ENCODE assay signal across 31 mouse cellular contexts in genomic region chr11:76650862-76651560, GRCm38 (mm10). TPM values are rescaled to one million over a fixed set of nuclear protein-coding genes. Genes with fewer than 3 reads are reported as not detected.
DNase-seq lines count a peak whose midpoint lies in the region; ATAC-seq and TF ChIP-seq lines count a peak whose summit lies in the region.
"Had no signal": no experiment of that assay in that cellular context is flagged by ENCODE, and none has a peak within 500 bp of the region (broad histone marks: within the 10 kb centered on the region; RNA-seq: fewer than 3 reads in every experiment).

No protein-coding gene starts in this region.

- no peak overlapping the region for H3K4me2 ChIP-seq in hindbrain, postnatal 0 days (ENCODE audit: low read depth, low read length)
- no peak overlapping the region for H3K4me2 ChIP-seq in hindbrain, embryonic 11.5 days (replicated peaks; ENCODE audit: low read depth, low read length)
- H3K4me2 ChIP-seq in midbrain, postnatal 0 days (ENCODE audit: low read depth, low read length, poor library complexity, severe bottlenecking), result no peak overlapping the region
- no peak overlapping the region for H3K4me2 ChIP-seq in midbrain, embryonic 11.5 days
- H3K4me2 ChIP-seq: embryonic facial prominence, embryonic 12.5 days; forebrain, embryonic 15.5 days; hindbrain, embryonic 12.5 days; limb, embryonic 13.5 days; liver, embryonic 11.5 days; midbrain, embryonic 12.5 days had no signal

- no peak for TF ChIP-seq POLR2A in MEL (IDR thresholded peaks at IDR 0.05; ENCODE audit: control insufficient read depth in 1 of 2, insufficient read depth in 1 of 2, low read depth in 1 of 2, low read length in 2 of 2, poor library complexity in 1 of 2)
- no peak for TF ChIP-seq POLR2A in brain, embryonic 14.5 days (IDR thresholded peaks at IDR 0.05; ENCODE audit: borderline replicate concordance, extremely low read depth, insufficient read depth, insufficient read length, poor library complexity, severe bottlenecking)

- DNase-seq in hindbrain, postnatal 0 days (ENCODE audit: low spot score), result peak; percentile 32
- no peak for DNase-seq in hindbrain, embryonic 11.5 days (ENCODE audit: low spot score)
- DNase-seq in midbrain, postnatal 0 days (ENCODE audit: low spot score), result peak; percentile 45
- no peak for DNase-seq in midbrain, embryonic 11.5 days (ENCODE audit: low spot score, missing footprints)
- DNase-seq in MEL (ENCODE audit: low read depth, low spot score), result no peak
- peak; percentile 36 for DNase-seq in brain, embryonic 14.5 days (ENCODE audit: low read depth)
- DNase-seq in heart, adult 11 months, result no peak
- no peak for DNase-seq in retina, postnatal 1 day
- DNase-seq: adrenal gland, postnatal 14 days; cerebellum, adult 8-10 months; cerebellum, postnatal 36 days; gastrocnemius, postnatal 10 days; heart, postnatal 14 days; kidney, adult 9 months; kidney, postnatal 10 days; lung, postnatal 36 days; thymus, postnatal 4 days had no signal

- WGBS in hindbrain, postnatal 0 days, result 47% methylated on average over 14 of the region's 14 CpGs
- 60% methylated on average over 10 of the region's 14 CpGs for WGBS in hindbrain, embryonic 11.5 days
- 62% methylated on average over 10 of the region's 14 CpGs for WGBS in midbrain, postnatal 0 days
- WGBS in midbrain, embryonic 11.5 days, result 69% methylated on average over 11 of the region's 14 CpGs

- TF ChIP-seq EP300 in MEL (IDR thresholded peaks at IDR 0.05; ENCODE audit: low read depth in 1 of 2, low read length in 2 of 2), result no peak

- no peaks in the 10 kb centered on the region for H3K79me2 ChIP-seq in MEL (ENCODE audit: control insufficient read depth, insufficient read depth, low read length, poor library complexity)

- no peak overlapping the region for H3K9ac ChIP-seq in hindbrain, postnatal 0 days (replicated peaks; ENCODE audit: low read length)
- no peak overlapping the region for H3K9ac ChIP-seq in hindbrain, embryonic 11.5 days (ENCODE audit: low read depth, low read length)
- no peak overlapping the region for H3K9ac ChIP-seq in midbrain, postnatal 0 days (replicated peaks; ENCODE audit: low read length, poor library complexity, severe bottlenecking)
- no peak overlapping the region for H3K9ac ChIP-seq in midbrain, embryonic 11.5 days (ENCODE audit: low read length)
- no peak overlapping the region for H3K9ac ChIP-seq in MEL (ENCODE audit: control insufficient read depth, low read depth, low read length, poor library complexity, severe bottlenecking)
- H3K9ac ChIP-seq: embryonic facial prominence, embryonic 12.5 days; forebrain, embryonic 15.5 days; hindbrain, embryonic 12.5 days; limb, embryonic 13.5 days; midbrain, embryonic 12.5 days had no signal

- TF ChIP-seq CTCF in hindbrain, postnatal 0 days (IDR thresholded peaks at IDR 0.05; ENCODE audit: low read depth), result no peak
- TF ChIP-seq CTCF in midbrain, postnatal 0 days (IDR thresholded peaks at IDR 0.05), result no peak
- no peak for TF ChIP-seq CTCF in MEL (IDR thresholded peaks at IDR 0.05 in 2 of 3, conservative IDR thresholded peaks at IDR 0.05 in 1 of 3; ENCODE audit: control insufficient read depth in 1 of 3, insufficient read depth in 1 of 3, low read depth in 2 of 3, low read length in 3 of 3, poor library complexity in 1 of 3, severe bottlenecking in 1 of 3)
- no peak for TF ChIP-seq CTCF in brain, embryonic 14.5 days (IDR thresholded peaks at IDR 0.05; ENCODE audit: borderline replicate concordance, extremely low read depth, insufficient read depth, insufficient read length)

- no peaks in the 10 kb centered on the region for H3K27me3 ChIP-seq in hindbrain, postnatal 0 days (ENCODE audit: insufficient read depth, low read length)
- no peaks in the 10 kb centered on the region for H3K27me3 ChIP-seq in hindbrain, embryonic 11.5 days (ENCODE audit: control insufficient read depth, insufficient read depth, low read length)
- H3K27me3 ChIP-seq in midbrain, postnatal 0 days (ENCODE audit: insufficient read depth, low read length), result no peaks in the 10 kb centered on the region
- H3K27me3 ChIP-seq in midbrain, embryonic 11.5 days (ENCODE audit: control insufficient read depth, insufficient read depth, low read length), result no peaks in the 10 kb centered on the region
- H3K27me3 ChIP-seq in MEL (ENCODE audit: control insufficient read depth in 1 of 2, insufficient read depth in 2 of 2, low read length in 2 of 2), result peaks cover 2 to 4% of the 10 kb centered on the region in 2 experiments; a peak in 3 of 4 replicates
- H3K27me3 ChIP-seq: embryonic facial prominence, embryonic 12.5 days; hindbrain, embryonic 12.5 days; limb, embryonic 13.5 days had no signal

- H3K4me1 ChIP-seq in hindbrain, postnatal 0 days (ENCODE audit: insufficient read depth, low read length), result peaks cover 8% of the 10 kb centered on the region
- H3K4me1 ChIP-seq in hindbrain, embryonic 11.5 days (replicated peaks; ENCODE audit: control insufficient read depth, insufficient read depth, low read length), result no peaks in the 10 kb centered on the region; the same call in 1 of the 2 replicates
- no peaks in the 10 kb centered on the region for H3K4me1 ChIP-seq in midbrain, postnatal 0 days (ENCODE audit: insufficient read depth, low read length)
- no peaks in the 10 kb centered on the region; the same call in none of the 2 replicates for H3K4me1 ChIP-seq in midbrain, embryonic 11.5 days (ENCODE audit: control insufficient read depth, insufficient read depth, low read length)
- no peaks in the 10 kb centered on the region for H3K4me1 ChIP-seq in MEL (ENCODE audit: control insufficient read depth in 1 of 2, insufficient read depth in 2 of 2, low read length in 2 of 2)

- no peak overlapping the region for H3K27ac ChIP-seq in hindbrain, postnatal 0 days
- no peak overlapping the region for H3K27ac ChIP-seq in hindbrain, embryonic 11.5 days (ENCODE audit: low read depth, low read length)
- H3K27ac ChIP-seq in midbrain, postnatal 0 days (ENCODE audit: low read depth, low read length), result no peak overlapping the region
- H3K27ac ChIP-seq in midbrain, embryonic 11.5 days (ENCODE audit: low read depth, low read length), result no peak overlapping the region
- H3K27ac ChIP-seq in MEL (ENCODE audit: control insufficient read depth, low read depth, low read length), result no peak overlapping the region
- H3K27ac ChIP-seq: embryonic facial prominence, embryonic 12.5 days; forebrain, embryonic 15.5 days; hindbrain, embryonic 12.5 days; left cerebral cortex, adult 2 months; limb, embryonic 13.5 days; midbrain, embryonic 12.5 days had no signal

- no peak overlapping the region for H3K4me3 ChIP-seq in hindbrain, postnatal 0 days (ENCODE audit: low read length)
- no peak overlapping the region for H3K4me3 ChIP-seq in hindbrain, embryonic 11.5 days (ENCODE audit: low read depth, low read length)
- no peak overlapping the region for H3K4me3 ChIP-seq in midbrain, postnatal 0 days (ENCODE audit: low read depth, low read length)
- H3K4me3 ChIP-seq in midbrain, embryonic 11.5 days (ENCODE audit: low read depth, low read length), result no peak overlapping the region
- no peak overlapping the region for H3K4me3 ChIP-seq in MEL (ENCODE audit: control insufficient read depth in 1 of 2, insufficient read depth in 1 of 2, low read depth in 2 of 2, low read length in 2 of 2)
- H3K4me3 ChIP-seq: embryonic facial prominence, embryonic 12.5 days; forebrain, embryonic 15.5 days; hindbrain, embryonic 12.5 days; left cerebral cortex, adult 2 months; limb, embryonic 13.5 days; midbrain, embryonic 12.5 days had no signal

- ATAC-seq in hindbrain, postnatal 0 days, result no peak
- ATAC-seq in hindbrain, embryonic 11.5 days (ENCODE audit: low FRiP score), result no peak
- no peak for ATAC-seq in midbrain, postnatal 0 days (ENCODE audit: low FRiP score)
- ATAC-seq in midbrain, embryonic 11.5 days (ENCODE audit: low FRiP score), result no peak
- ATAC-seq: forebrain, embryonic 15.5 days; intestine, embryonic 16.5 days had no signal

- TF ChIP-seq RAD21 in MEL (IDR thresholded peaks at IDR 0.05; ENCODE audit: low read depth, low read length), result no peak

- no peaks in the 10 kb centered on the region for H3K9me3 ChIP-seq in hindbrain, postnatal 0 days (ENCODE audit: low read length)
- H3K9me3 ChIP-seq in hindbrain, embryonic 11.5 days (ENCODE audit: control insufficient read depth, low read length), result no peaks in the 10 kb centered on the region
- H3K9me3 ChIP-seq in midbrain, postnatal 0 days (ENCODE audit: low read length), result no peaks in the 10 kb centered on the region
- H3K9me3 ChIP-seq in midbrain, embryonic 11.5 days (ENCODE audit: control insufficient read depth, low read length), result no peaks in the 10 kb centered on the region
- no peaks in the 10 kb centered on the region for H3K9me3 ChIP-seq in MEL (replicated peaks; ENCODE audit: insufficient read depth, low read length)
- H3K9me3 ChIP-seq: embryonic facial prominence, embryonic 12.5 days; forebrain, embryonic 15.5 days; hindbrain, embryonic 12.5 days; limb, embryonic 13.5 days; midbrain, embryonic 12.5 days had no signal

- no peaks in the 10 kb centered on the region for H3K36me3 ChIP-seq in hindbrain, postnatal 0 days (ENCODE audit: insufficient read depth, low read length)
- H3K36me3 ChIP-seq in hindbrain, embryonic 11.5 days (ENCODE audit: control insufficient read depth, insufficient read depth, low read length), result no peaks in the 10 kb centered on the region
- H3K36me3 ChIP-seq in midbrain, postnatal 0 days (ENCODE audit: insufficient read depth, low read length), result no peaks in the 10 kb centered on the region
- H3K36me3 ChIP-seq in midbrain, embryonic 11.5 days (ENCODE audit: control insufficient read depth, insufficient read depth, low read length), result no peaks in the 10 kb centered on the region
- no peaks in the 10 kb centered on the region for H3K36me3 ChIP-seq in MEL (ENCODE audit: control insufficient read depth in 1 of 2, insufficient read depth in 2 of 2, low read length in 2 of 2)
- H3K36me3 ChIP-seq: embryonic facial prominence, embryonic 12.5 days; forebrain, embryonic 15.5 days; hindbrain, embryonic 12.5 days; limb, embryonic 13.5 days; midbrain, embryonic 12.5 days had no signal

RNA-seq across cellular contexts. Expression of gene Bhlha9, which starts 21.3 kb away (rescaled TPM):
- 1.2 and 2.0 TPM in 2 replicates for total RNA-seq in hindbrain, postnatal 0 days (2014; rRNA removed)
- 2.1 and 3.2 TPM in 2 replicates for polyA plus RNA-seq in hindbrain, postnatal 0 days (2015; fragmentation: Nextera tagmentation; extraction: Ambion mirVana)
- 0.19 TPM in 1 of 2 replicates, not detected in the other for polyA plus RNA-seq in hindbrain, embryonic 11.5 days (2014; fragmentation: Nextera tagmentation; extraction: Ambion mirVana)
- total RNA-seq in midbrain, postnatal 0 days (2014; rRNA removed), result 2.8 and 4.9 TPM in 2 replicates
- 1.9 and 2.1 TPM in 2 replicates for polyA plus RNA-seq in midbrain, postnatal 0 days (2015; fragmentation: Nextera tagmentation; extraction: Ambion mirVana)
- polyA plus RNA-seq in midbrain, embryonic 11.5 days (2014; fragmentation: Nextera tagmentation; extraction: Ambion mirVana), result 0.14 TPM in 1 of 2 replicates, not detected in the other
- not detected in 2 replicates for total RNA-seq in MEL (2012; rRNA removed)
- not detected for polyA plus RNA-seq in MEL (2012; ENCODE audit: insufficient read depth in 1 of 2, insufficient read length in 2 of 2, low read depth in 1 of 2, low replicate concordance in 2 of 2, missing spikeins in 1 of 2)
- polyA plus RNA-seq in brain, embryonic 14.5 days (2012; rRNA removed), result 0.37 and 0.64 TPM in 2 replicates
- total RNA-seq: adrenal gland, postnatal 14 days; ES-E14; gastrocnemius, postnatal 10 days; heart, postnatal 14 days had no signal
- polyA plus RNA-seq: gonadal fat pad, adult 2 months; heart, embryonic 14.5 days; liver, embryonic 16.5 days; midbrain, embryonic 12.5 days; thymus, postnatal 0 days had no signal

RNA-seq across cellular contexts. Expression of gene Trarg1, which starts 28.6 kb away (rescaled TPM):
- 0.05 and 0.14 TPM in 2 replicates for total RNA-seq in hindbrain, postnatal 0 days (2014; rRNA removed)
- 0.46 and 0.57 TPM in 2 replicates for polyA plus RNA-seq in hindbrain, postnatal 0 days (2015; fragmentation: Nextera tagmentation; extraction: Ambion mirVana)
- polyA plus RNA-seq in hindbrain, embryonic 11.5 days (2014; fragmentation: Nextera tagmentation; extraction: Ambion mirVana), result 0.14 TPM in 1 of 2 replicates, not detected in the other
- 0.27 and 0.76 TPM in 2 replicates for total RNA-seq in midbrain, postnatal 0 days (2014; rRNA removed)
- polyA plus RNA-seq in midbrain, postnatal 0 days (2015; fragmentation: Nextera tagmentation; extraction: Ambion mirVana), result 0.61 and 0.80 TPM in 2 replicates
- 0.04 TPM in 1 of 2 replicates, not detected in the other for polyA plus RNA-seq in midbrain, embryonic 11.5 days (2014; fragmentation: Nextera tagmentation; extraction: Ambion mirVana)
- total RNA-seq in MEL (2012; rRNA removed), result not detected in 2 replicates
- polyA plus RNA-seq in MEL (2012; ENCODE audit: insufficient read depth in 1 of 2, insufficient read length in 2 of 2, low read depth in 1 of 2, low replicate concordance in 2 of 2, missing spikeins in 1 of 2), result not detected
- polyA plus RNA-seq in brain, embryonic 14.5 days (2012; rRNA removed), result 0.10 and 0.14 TPM in 2 replicates
- total RNA-seq: ES-E14; megakaryocyte, adult 5-6 weeks had no signal
- polyA plus RNA-seq: liver, embryonic 16.5 days; midbrain, embryonic 12.5 days had no signal

RNA-seq across cellular contexts. Expression of gene Abr, which starts 28.9 kb away (rescaled TPM):
- 210 and 211 TPM in 2 replicates for total RNA-seq in hindbrain, postnatal 0 days (2014; rRNA removed)
- 77.0 and 87.5 TPM in 2 replicates for polyA plus RNA-seq in hindbrain, postnatal 0 days (2015; fragmentation: Nextera tagmentation; extraction: Ambion mirVana)
- polyA plus RNA-seq in hindbrain, embryonic 11.5 days (2014; fragmentation: Nextera tagmentation; extraction: Ambion mirVana), result 35.8 and 41.7 TPM in 2 replicates
- 243 and 250 TPM in 2 replicates for total RNA-seq in midbrain, postnatal 0 days (2014; rRNA removed)
- 99.4 and 102 TPM in 2 replicates for polyA plus RNA-seq in midbrain, postnatal 0 days (2015; fragmentation: Nextera tagmentation; extraction: Ambion mirVana)
- 41.4 and 41.9 TPM in 2 replicates for polyA plus RNA-seq in midbrain, embryonic 11.5 days (2014; fragmentation: Nextera tagmentation; extraction: Ambion mirVana)
- 3.3 and 3.8 TPM in 2 replicates for total RNA-seq in MEL (2012; rRNA removed)
- polyA plus RNA-seq in MEL (2012; ENCODE audit: insufficient read depth in 1 of 2, insufficient read length in 2 of 2, low read depth in 1 of 2, low replicate concordance in 2 of 2, missing spikeins in 1 of 2), result 1 to 10 TPM in 1 of 2 experiments, not detected in 1; 8.8 TPM
- polyA plus RNA-seq in brain, embryonic 14.5 days (2012; rRNA removed), result 210 and 215 TPM in 2 replicates

Comparison
In these comparisons a context has a peak if more than half of its experiments do, and no peak if none do; other contexts are left out.
1. DNase-seq: peak in hindbrain, postnatal 0 days (single experiment), midbrain, postnatal 0 days (single experiment) and brain, embryonic 14.5 days (single experiment); none in hindbrain, embryonic 11.5 days (single experiment), midbrain, embryonic 11.5 days (single experiment), MEL (single experiment), heart, adult 11 months (single experiment) and retina, postnatal 1 day (single experiment).